Mouse (Mus musculus) activated CD4-positive, CD25-positive, alpha-beta regulatory T cell, adult 4 months (primary cell): ENCODE data around the gene BC055324. TPM values are rescaled to one million over a fixed set of nuclear protein-coding genes. Genes with fewer than 3 reads are reported as not detected.

Experiments used
- ATAC-seq: one replicate; pipeline ENCODE4 v1.8.0; 2017
- polyA plus RNA-seq, 2 experiments: library from polyadenylated mRNA; unstranded; fragments of 100-300 nt; shearing (Covaris generic); gene quantifications; one replicate each; pipeline ENCODE4 v1.2.1; 2017

BC055324 gene
- polyA plus RNA-seq, 2 experiments from 2014 or later, result 3.2 to 5.6 TPM

DNA sequence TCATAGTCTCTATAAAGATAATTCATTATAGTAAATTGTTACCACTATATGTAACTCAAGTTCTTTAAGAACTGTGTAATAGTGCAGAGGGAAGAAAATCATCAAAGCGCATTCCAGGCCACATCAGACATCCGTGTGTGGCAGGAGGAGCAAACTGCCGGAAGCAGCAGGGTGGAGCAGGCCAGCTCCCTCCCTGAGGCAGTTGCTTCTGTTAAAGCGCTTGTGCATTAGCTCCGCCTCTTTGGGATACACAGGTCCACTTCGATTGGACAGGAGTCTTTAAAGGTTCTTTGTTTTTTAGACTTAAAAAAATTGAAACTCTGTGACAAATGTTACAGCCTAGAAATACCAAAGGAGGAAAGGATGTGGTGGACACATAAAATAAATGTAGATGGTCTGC lies 52.5 kb downstream of the BC055324 start:
- no peak for ATAC-seq

DNA sequence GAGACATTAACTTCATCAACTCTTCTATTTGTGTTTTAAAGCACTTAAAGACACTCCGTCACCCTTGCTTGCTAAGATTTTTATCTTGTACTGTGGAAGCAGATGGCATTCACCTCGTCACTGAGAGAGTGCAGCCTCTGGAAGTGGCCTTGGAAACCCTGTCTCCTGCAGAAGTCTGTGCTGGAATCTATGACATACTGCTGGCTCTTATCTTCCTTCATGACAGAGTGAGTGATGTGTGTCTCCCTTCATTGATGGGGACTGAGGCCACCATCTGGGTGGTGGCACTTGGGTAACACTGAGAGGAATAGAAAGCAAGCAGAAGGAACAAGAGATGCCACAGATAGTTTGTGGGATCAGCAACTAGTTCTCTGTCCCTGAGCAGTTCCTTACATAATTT lies 60.0 kb downstream of the BC055324 start:
- ATAC-seq, result no peak

DNA sequence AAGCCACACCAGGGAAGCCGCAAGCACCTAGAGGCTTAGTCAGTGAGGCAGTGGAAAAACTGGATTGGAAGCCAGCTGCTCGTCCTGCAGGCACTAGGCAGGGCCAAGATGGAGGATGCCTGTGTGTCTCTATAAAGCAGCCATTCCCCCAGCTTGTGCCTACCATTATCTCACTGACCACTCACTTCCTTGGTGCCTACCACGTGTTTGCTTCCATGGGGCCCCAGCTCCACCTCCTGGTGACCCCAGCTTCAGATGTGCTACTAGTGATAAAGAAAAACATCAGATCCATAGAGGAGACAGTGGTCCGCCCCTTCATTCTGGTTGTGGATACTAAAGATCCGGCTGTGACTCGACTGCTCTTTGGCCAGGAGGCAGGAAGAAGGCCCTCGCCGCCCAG lies 62.8 kb downstream of the BC055324 start:
- no peak for ATAC-seq

DNA sequence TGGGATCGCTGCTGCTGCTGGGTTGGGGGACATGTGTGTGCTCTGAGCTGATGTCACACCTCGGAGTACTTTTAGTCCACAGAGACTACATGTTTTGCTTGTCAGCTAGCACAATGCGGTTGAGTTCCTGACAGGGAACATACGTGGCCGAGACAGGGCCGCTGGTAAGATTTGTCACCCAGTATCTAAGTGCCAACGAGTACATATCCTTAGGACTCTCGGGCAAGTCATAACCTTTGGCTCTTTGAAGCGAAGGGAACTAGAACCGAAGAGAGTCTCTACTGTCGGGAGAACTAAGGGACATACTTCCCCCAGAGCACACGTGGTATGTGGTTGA lies 64.2 kb downstream of the BC055324 start:
- ATAC-seq, result peak; percentile 16

DNA sequence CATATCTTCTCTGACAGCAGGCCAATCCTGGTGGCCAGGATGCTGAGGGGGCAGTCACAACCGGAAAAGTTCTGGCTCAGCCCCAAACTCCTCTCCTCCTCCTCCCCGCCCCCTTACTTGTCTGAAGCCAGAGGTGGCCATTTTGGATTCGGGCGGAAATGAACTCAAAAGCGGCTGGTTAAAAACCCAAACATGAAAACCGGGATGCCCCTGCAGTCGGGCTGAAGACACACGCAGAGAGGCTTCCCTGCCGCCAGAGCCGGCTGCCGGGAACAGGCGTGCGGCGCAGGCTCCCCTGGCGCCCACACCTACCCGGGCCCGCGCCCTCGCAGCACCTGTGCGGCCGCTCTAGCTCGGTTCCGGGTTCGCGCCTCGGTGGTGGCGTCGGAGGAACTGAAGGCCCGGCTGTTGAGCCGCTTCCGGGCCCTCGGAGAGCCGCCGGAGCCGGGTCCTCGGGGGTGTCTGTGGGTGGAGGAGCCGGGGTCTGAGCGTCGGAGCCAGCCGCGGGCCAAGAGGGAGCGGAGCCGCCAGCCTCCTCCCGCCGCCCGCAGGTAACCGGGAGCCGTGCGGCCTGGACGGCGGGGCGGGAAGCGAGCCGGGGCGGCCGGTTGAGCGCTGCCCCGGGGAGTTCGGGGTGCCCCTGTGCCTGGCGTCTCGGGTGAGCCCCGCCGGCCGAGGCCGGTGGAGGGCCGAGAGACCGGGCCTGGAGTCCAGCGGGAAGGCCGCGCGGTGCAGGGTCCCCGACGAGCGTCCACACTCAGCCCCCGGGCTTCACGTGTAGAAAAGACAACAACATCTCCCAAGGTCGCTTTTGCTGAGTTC lies 64.7 kb downstream of the BC055324 start:
- peak; percentile 84 for ATAC-seq

DNA sequence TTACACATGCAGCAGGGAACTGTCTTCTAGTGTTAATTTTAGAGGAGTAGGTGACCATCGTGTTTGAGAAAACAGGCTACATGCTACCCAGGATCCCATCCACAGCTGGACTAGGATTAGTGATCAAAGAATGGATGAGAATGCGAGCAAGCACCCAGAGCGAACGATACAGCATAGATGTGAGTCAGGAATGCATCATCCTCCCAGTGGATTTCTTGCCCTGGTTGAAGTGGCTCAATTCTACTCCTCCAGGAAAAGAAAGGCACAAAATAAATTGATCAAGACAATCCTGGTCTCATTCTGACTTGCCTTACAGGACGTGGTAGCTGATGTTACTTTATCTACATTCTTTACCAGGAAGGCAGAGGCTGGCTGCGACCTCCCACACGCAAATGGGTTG lies 65.8 kb downstream of the BC055324 start, which contains the start of gene Scyl3:
TSS of gene Scyl3 (plus strand) at position 255 of the 400 bp plus-strand sequence.
- ATAC-seq, result no peak

DNA sequence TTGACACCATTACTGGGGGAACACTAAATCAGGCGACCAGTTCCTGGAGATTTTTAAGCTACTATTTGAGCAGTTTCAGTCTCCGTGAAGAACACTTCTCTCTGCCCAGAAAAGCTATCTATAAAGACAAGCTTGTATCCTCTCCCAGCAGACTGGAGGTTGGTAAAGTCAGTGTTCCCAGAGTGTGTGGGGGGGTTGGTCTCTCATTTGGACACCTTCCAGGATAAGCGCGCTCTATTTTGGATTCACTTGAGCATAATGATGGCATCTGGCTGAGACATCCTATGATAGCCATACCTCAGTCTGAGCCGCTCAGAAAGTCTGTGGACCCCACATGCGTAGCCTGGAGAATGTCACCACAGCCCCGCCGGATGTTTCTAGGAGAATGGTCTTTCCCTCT lies 70.5 kb downstream of the BC055324 start:
- no peak for ATAC-seq

DNA sequence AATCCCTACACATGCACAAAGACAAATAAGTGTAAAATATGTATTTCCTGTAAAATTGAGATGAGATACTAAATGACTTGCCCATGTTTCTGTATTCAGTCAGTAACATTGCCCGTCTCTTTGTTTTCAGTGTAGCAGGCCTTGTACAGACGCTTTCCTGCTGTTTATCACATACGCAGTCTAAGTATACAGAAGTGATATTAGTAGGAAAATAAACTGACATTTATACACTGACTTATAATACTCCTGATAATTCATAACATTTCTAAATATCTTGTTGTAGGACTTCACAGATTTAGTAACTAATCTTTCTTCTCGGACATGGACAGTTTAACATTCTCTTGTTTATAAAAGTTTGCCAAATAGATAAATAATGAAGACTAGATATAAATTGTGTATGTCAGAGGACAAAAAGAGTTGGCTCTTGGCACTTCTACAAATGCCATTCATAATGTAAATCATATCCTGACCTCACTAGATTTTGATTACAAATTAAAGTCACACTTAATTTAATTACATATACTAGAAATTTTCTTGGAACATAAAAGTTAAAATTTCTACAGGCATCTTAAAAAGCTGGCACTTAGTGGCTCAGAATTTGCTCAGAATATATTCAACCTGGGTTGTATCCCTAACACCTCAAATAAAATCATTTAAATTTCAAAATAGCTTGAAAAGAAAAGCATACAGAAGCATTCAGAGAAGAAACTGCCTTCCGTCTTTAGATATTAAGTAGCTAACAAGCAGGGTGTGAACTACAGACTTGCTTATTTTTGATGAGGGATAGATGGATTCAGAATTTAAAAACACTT lies 77.0 kb downstream of the BC055324 start:
- ATAC-seq, result no peak

DNA sequence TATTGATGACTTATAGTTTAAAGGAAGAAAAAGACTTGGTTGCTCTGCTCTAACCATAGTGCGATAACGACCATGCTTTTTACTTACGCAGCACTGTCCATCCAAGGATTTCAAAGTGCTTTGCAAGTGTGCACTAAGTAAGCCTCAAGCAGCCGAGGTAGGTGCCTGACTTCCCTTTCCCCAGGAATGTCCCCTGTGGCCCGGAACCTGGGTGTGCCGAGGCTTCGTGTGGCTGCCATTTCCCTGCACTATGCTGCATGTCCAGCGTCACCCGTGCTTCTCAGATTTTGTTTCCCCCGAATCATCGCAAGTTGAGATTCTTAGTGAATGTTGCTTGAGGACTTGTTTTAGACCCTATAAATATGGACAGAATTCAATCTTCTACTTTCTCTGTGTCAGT lies 82.6 kb downstream of the BC055324 start:
- no peak for ATAC-seq

DNA sequence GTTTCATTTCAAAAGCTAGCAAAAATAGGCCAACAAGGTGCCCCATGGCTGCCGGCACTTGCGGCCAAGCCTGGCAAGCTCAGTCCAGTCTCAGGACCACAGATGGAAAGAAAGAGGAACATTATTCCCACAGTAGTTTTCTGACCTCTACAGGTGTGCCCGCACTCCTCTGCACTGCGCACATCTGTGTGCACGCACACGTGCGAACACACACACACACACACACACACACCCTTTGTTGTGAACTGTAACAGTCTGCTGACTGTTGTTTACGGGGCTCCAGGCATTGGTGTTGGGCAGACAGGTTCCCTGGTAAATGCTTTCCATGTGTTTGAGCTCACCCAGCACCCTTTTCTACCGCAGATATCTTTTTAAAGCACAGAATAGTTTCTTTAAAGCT lies 83.8 kb downstream of the BC055324 start:
- no peak for ATAC-seq

DNA sequence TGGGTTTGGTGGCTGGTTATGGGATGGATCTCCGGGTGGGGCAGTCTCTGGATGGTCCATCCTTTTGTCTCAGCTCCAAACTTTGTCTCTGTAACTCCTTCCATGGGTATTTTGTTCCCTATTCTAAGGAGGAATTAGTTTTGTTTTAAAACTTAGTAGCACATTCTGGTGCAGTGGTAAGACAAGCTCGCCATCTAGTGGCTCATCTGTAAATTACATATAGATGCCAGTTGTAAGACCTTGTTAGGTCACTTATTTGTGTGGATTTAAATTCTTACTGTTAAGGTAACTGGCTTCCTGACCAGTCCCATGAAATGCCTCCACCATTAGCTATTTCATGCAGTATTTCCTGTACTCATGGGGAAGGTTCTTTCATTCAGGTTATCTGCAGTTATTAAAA lies 84.3 kb downstream of the BC055324 start:
- peak; percentile 73 for ATAC-seq

DNA sequence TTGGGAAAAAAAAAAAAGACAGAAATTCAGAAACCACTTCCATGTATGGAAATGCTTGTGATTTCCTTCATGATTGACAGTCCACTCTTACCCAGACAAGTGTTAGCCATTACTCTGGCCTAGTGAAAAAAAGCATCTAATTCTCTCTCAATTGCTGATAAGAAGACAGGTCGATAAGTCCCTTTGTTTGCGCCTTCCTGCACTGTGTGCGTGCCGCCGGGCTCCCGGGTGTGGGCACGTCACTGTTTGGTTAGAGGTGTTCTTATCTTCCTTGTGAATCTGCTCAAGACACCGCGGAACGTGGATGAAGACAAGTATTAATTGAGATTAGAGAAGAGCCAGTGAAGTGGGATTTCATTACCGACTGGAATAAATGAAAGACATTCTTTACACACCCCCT lies 86.2 kb downstream of the BC055324 start:
- no peak for ATAC-seq

DNA sequence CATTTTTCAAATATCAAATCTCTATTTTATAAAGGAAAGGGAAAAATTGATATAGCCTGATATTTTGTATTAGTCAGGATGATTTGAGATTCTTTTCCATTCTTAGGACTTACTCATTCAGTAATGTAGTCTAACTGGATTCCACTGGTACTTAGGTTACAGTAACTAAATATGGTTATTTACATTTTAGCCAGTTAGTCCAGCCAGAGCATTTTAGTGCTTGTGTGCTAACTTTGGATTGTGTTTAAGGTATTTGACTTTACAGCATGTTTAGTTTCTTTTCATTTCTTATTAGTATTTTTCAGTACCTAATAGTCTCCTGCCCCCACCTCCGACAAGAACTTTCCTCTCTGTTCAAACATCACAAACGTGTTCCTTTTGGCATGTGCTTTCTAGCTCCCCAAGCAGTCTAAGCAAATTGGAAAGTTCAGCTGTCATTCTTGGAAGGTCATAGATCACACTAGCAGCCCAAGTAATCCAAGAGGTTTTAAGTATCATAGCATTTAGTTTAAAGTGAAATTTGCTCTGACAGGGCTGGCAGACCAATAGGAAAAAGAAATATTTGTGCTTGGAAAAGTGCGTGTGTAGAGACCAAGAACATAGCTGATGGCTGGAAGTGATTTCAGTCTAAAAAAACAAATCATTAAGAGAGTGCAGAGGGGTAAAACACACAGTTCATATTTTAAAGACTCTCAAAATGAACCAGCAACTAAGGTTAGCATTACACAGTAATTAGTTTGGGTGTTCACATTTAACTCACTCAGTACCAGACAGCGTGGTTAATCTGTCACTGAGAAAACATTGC lies 87.4 kb downstream of the BC055324 start:
- no peak for ATAC-seq

DNA sequence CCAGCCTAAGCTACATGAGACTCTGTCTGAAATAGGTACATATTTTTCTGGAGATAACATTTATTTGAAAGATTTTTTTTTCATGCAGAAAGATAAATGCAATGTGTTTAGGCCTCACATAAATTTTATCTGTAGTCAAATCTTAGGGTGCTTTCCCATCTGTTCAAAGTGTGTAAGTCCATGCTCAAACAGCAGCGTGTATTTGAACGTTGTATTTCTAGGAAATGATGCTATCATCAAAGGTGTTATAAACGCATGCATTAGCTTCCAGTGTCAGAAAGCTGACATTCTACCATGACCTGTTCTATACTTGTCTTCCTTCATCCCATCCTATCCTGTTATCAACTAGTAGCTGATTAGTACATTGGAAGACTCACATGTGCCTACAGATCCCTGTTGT lies 91.2 kb downstream of the BC055324 start:
- ATAC-seq, result peak; percentile 68

DNA sequence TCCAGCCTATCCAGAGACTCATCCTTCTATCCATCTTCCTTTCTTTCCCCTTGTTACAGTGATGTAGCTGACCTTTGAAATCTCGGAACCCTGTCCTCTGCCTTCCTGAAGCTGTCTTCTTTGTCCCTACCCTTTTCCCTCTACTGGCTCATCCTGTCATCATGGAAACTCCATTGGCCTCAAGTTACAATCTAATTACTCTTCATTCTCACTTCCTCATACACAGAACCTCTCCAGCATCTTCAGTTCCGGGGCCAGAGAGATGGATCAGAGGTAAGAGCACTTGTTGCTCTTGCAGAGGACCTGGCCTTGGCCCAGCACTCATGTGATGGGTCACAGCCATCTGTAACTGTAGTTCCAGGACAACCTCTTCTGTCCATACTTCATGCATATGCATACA lies 94.4 kb downstream of the BC055324 start:
- no peak for ATAC-seq

DNA sequence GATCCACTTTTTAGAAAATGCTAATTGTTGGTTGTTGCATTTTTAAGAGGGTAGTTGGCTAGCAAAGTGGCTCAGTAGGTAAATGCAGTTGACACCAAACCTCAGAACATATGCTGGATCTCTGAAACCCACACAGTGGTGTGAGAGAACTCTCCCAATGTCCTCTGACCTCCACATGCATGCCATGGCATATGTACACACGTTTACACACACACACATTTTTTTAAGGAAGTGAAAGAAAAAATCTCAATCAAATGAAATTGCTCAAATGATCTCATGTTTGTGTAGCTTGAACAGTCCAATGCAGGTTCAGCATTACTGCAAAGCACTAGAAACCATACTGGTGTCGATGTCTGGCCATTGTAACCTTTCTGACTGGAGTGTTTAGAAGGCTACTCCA lies 95.0 kb downstream of the BC055324 start:
- no peak for ATAC-seq

DNA sequence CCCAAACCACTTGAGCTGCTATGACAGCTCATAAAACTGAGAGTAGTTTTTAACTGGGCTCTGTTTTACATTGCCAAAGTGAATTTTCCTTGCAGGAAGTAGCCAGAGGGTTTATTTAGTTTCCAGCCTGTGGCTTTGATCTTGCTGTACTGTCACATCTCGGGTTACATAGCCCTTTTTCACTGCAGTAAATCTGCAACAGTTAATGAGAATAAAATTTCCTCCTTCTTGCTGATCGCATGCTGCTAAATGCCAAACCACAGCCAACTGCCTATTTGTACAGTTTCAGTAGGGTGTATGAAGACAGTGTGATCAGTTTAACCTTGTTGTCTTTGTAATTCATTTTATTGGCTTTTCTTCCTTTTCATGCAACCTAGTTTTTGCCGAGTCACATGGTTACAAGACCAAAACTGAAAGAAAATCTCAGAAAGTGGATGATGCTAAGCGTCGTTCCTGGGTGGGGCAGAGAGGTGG lies 96.3 kb downstream of the BC055324 start:
- peak; percentile 74 for ATAC-seq

Other genes starting within 250 kb of the BC055324 start
- 1 to 10 TPM; 1.6 to 2.9 TPM for gene Kifap3, start 215.2 kb downstream of the BC055324 start, polyA plus RNA-seq
- 10 to 100 TPM; 20.4 to 21.8 TPM for gene Scyl3, start 65.7 kb downstream of the BC055324 start, polyA plus RNA-seq
- gene Mettl18, start 93 bp upstream of the BC055324 start, polyA plus RNA-seq, result 10 to 100 TPM; 15.8 to 19.6 TPM
- not detected for gene Sele, start 53.4 kb upstream of the BC055324 start, polyA plus RNA-seq
- gene Sell, start 67.2 kb upstream of the BC055324 start, polyA plus RNA-seq, result 100 to 1,000 TPM; 486 to 518 TPM
- gene Selp, start 120.5 kb upstream of the BC055324 start, polyA plus RNA-seq, result 1 to 10 TPM; 1.9 to 4.3 TPM
- gene F5, start 157.0 kb upstream of the BC055324 start, polyA plus RNA-seq, result not detected